Mouse (Mus musculus) cerebral cortex, adult 2 months (tissue): ENCODE results near the gene Rpl5.

Source experiments
- WGBS: fragments of 180-500 bp; shearing (Covaris S2); methylation state at CpG from one replicate; pipeline ENCODE4 v1.1.7; 2018; 5-methylcytosine and 5-hydroxymethylcytosine counted together

The Rpl5 gene

DNA sequence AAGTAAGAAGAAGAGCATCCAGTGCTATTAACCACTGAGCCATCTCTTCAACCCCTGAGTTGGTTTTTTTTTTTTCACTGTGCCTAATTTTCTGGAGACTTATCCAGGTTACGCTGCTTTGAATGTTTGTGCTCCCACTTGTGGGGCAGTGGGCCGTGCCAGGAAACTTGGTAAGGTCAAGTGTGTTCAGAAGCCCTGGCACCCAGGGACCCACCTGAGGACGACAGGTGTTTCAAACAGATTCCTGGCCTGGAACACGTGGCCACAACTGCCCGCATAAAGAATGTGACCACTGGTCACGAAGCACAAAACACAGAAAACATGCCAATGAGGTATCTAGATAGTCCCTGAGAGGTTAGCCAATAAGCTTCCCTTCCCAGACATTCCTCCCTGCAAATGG is 43.2 kb downstream of the Rpl5 start:
- WGBS, result 95% methylated on average over 6 of the region's 6 CpGs

DNA sequence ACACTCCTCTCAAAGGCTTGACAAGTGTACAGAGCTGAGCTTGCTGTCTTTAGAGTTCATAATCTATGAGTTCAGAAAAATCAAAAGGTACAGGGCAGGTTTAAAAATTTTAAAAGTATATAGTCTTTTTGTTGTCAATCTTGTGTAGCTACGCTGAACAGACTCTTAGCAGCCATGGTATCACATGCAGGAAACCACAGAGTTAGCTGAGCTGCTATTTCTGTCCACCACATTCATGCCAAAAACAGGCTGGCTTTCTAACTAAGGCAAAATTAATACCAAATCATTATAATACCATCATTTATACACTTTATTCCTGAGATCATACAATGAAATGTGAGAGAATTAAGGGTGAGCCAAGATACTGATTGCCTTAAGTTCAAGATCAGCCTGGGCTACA is 46.2 kb downstream of the Rpl5 start:
- WGBS, result 61% methylated on average over 1 of the region's 1 CpGs

DNA sequence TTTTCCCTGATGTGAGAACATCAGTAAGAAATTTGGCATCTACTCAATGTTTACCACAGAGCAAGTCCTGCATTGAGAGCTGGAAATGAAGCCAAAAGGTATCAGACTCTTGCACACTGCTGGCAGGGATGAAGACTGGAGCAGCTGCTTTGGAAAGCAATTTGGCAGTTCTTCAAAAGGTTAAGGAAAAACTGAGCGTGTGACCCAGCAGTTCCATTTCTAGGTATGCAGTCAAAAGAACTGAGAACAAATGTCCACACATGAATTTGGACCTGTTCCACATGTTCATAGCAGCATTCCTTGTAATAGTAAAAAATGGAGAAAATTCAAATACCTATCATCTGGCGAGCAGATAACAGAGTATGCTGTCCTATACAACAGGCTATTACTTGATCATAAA is 47.2 kb downstream of the Rpl5 start:
- 38% methylated on average over 2 of the region's 2 CpGs for WGBS

DNA sequence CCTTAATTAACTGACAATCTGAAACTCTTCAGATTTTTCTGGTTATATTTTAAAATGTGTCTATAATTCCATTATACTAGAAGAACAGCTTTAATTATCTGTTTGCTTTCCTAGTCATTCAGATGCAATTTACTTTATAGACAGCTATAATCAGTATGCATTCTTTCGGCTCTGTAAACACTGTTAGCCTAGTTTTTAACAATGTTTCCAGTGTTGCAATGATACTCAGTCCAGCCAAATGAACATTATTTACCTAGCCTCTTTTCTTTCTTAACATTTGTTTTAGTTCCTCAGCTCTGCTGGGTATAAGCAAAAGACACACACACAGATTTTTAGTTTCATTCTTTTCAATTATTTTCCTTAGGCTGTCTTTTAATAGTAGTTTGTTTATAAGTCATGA is 48.6 kb downstream of the Rpl5 start:
- 55% methylated on average over 1 of the region's 1 CpGs for WGBS

DNA sequence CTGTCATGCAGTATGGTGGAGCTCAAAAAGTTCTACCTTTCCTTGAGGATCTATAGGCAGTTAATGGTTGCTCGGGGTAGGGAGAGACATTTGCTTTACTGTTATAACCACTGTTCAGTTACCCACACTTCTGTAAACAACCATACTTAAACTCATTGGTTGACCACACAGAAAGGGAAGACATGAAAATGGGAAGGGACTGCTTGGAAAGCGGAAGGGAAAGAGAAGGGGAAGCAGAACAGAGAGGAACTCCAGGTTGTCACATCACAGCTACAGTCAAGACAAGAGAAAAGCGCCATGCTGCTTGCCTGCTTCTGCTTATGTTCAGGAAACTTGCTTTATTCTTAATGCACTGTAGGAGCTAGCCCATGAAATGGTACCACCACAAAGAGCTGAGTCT is 49.3 kb downstream of the Rpl5 start:
- 85% methylated on average over 3 of the region's 3 CpGs for WGBS

DNA sequence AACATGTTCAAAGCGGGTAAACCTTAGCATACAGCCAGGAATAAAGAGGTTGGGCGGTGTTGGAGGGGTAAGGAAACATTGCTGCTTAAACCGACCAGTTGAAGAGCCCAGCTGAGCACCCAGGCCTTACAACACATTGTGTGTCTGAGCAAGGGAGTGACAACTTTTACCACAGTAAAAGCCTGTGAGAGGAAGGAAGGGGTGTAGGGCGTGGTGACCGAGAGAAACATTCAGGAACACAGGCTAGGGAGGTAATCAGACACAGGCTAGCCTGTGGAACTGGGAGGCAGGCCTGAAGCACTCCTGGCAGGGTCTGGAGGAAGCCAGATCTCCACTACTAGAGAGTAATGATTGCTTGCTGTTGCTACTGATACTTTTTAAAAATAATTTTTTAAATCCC is 50.3 kb downstream of the Rpl5 start:
- WGBS, result 77% methylated on average over 5 of the region's 5 CpGs
